Mouse (Mus musculus): ENCODE measurements around the gene Npff.
A peak's percentile ranks its signal among the peaks of the same experiment; 100 is the strongest.

The Npff gene

GRCm38 (mm10) chr15:102503924-102504782 lies 20.6 kb downstream of the Npff start:
- DNase-seq (ENCODE audit: low spot score), result no peak

- DNase-seq (ENCODE audit: low spot score), result no peak
Observed at GRCm38 (mm10) chr15:102503447-102503846, 21.3 kb downstream of the Npff start, which contains the start of gene Gm10337. Gene Gm10337 (plus strand): TSS chr15:102503722.

GRCm38 (mm10) chr15:102502254-102502840 lies 22.4 kb downstream of the Npff start:
- DNase-seq (ENCODE audit: low spot score), result peak; percentile 84

- no peak for DNase-seq (ENCODE audit: low spot score)
Observed at GRCm38 (mm10) chr15:102501084-102501814, 23.5 kb downstream of the Npff start.

- DNase-seq (ENCODE audit: low spot score), result no peak
Observed at GRCm38 (mm10) chr15:102500479-102500878, 24.3 kb downstream of the Npff start.

GRCm38 (mm10) chr15:102499851-102500250 lies 24.9 kb downstream of the Npff start:
- no peak for DNase-seq (ENCODE audit: low spot score)

GRCm38 (mm10) chr15:102499370-102499769 lies 25.4 kb downstream of the Npff start:
- DNase-seq (ENCODE audit: low spot score), result no peak

GRCm38 (mm10) chr15:102498322-102498721 lies 26.4 kb downstream of the Npff start:
- DNase-seq (ENCODE audit: low spot score), result no peak

GRCm38 (mm10) chr15:102487664-102488063 lies 37.1 kb downstream of the Npff start:
- DNase-seq (ENCODE audit: low spot score), result no peak

- no peak for DNase-seq (ENCODE audit: low spot score)
Observed at GRCm38 (mm10) chr15:102485853-102486252, 38.9 kb downstream of the Npff start.

- no peak for DNase-seq (ENCODE audit: low spot score)
Observed at GRCm38 (mm10) chr15:102483136-102483535, 41.6 kb downstream of the Npff start.

GRCm38 (mm10) chr15:102474520-102474919 lies 50.2 kb downstream of the Npff start:
- DNase-seq (ENCODE audit: low spot score), result no peak

All from yolk sac, embryonic 10.5 days (tissue).